Mouse (Mus musculus): ENCODE results near the gene Zfp729b.

Zfp729b gene

DNA sequence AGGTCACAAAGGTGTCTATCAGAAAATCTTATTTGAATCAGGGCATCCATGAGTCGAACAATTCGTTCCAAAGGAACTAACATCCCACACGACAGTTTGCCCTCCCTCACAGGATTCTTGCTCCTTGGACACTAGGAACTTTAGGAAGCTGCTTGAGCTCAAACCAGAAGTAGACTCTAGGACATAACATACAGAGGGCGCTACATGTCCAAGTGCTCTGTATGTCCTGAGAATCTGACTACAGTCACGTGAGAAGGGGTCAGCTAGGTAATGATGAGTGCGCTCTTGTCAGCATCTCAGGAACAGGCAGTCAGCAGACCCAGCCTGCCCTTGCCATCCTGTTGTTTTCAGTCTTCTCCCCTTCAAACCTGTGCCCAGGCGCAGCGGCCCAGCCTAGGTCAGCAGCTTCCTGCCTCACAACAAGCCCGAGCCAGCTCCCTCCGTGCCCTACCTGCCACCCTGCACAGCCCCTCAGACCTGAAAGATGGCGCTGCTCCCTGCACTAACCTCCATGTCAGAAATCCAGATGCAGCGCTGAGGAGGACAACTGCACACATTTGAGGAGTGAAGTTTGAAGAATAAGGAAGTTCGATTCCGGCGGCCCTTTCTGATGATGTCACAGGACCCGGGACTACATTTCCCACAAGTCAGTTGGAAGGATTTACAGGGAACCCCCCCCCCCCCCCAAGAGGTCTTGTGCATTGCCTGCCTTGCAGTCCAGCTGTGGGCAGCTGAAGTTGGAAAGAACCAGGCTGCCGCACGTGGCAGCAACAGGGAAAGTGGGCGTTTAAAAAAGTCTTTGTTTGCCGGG, at the start of gene Zfp729b:
Gene Zfp729b, minus strand, starts transcription at position 642 of the 811 bp plus-strand sequence.
- DNase-seq, result peak; percentile 84

DNA sequence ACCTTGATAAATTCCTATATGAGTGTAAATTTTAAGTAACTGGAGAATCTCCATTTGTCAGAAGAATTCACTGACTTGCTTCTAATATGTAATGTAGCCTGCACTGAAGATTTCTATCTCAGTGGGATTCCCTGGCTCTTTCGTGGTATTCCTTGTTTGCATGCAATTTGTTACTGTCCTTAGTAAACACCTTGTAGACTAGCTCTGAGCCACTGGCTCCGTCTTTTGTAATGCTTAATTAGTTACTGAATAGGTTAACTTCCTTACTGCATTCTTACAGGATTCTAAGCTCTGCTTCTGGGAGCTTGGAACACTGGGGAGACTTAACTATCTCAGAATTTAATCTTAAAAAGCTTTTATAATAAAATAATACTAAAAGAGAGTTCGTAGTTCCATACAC, 43.0 kb upstream of the Zfp729b start:
- DNase-seq, result no peak

DNA sequence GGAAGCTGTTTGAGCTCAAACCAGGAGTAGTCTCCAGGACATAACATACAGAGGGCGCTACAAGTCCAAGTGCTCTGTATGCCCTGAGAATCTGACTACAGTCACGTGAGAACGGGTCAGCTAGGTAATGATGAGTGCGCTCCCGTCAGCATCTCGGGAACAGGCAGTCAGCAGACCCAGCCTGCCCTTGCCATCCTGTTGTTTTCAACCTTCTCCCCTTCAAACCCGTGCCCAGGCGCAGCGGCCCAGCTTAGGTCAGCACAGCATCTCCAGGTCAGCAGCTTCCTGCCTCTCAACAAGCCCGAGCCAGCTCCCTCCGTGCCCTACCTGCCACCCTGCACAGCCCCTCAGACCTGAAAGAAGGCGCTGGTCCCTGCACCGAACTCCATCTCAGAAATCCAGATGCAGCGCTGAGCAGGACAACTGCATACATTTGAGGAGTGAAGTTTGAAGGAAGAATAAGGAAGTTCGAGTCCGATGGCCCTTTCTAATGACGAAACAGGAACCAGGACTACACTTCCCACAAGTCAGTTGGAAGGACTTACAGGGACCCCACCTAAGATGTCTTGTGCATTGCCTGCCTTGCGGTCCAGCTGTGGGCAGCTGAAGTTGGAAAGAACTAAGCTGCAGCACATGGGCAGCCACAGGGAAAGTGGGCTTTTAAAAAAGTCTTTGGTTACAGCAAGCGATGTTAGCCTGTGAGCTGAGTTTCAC, 27.9 kb upstream of the Zfp729b start, which contains the start of the genes Gm49345 and Zfp729a:
Gene Gm49345, minus strand, starts transcription at position 476 of the 714 bp plus-strand sequence.
Gene Zfp729a, minus strand, starts transcription at position 498 of the 714 bp plus-strand sequence.
- peak; percentile 68 for DNase-seq

DNA sequence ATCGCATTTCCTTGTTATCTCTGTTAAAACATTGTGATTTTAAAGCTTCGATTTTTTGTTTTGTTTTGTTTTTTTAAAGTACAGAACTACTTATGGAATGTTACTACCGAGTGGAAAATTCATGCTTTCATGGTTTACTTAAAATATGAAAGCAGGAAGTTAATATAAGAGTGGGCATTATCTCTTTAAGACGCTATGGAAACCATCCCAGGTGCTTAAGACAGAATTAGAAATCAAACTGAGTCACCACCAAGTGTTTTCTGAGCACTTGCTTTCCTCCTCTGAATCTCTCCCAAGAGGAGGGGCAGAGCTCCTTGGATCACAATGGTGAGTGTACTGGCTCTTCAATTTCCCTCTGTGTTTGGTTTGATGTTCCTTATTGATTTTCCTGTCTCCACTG, 601 bp upstream of the Zfp729b start:
- no peak for DNase-seq

DNA sequence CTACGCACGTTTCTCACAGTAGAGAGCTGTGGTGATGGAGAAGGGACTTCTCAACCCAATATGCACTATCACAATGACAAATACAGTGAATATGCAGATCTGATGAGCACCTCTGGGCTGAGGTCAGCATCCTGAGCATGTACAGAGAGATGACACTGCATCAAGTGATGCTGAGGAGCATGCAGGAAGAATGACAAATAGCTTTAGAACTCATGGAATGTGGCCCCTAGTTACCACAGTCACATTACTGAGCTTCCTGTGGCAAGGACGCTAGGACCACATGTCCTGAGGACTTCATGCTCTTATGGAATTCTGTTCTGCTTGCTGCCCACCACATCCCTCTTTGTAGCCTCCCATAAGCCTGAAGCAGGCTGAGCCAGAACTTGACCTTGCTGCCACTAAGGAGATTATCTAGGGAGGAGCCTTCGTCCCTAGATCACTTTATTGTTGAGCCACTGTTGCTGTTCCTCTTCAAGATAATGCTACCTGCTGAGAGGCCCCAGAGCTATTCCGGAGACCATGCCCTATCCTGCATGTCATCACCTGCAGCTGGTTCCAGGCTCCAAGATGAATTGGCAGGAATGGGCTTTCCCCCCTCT, 36.8 kb downstream of the Zfp729b start:
- no peak for DNase-seq

DNA sequence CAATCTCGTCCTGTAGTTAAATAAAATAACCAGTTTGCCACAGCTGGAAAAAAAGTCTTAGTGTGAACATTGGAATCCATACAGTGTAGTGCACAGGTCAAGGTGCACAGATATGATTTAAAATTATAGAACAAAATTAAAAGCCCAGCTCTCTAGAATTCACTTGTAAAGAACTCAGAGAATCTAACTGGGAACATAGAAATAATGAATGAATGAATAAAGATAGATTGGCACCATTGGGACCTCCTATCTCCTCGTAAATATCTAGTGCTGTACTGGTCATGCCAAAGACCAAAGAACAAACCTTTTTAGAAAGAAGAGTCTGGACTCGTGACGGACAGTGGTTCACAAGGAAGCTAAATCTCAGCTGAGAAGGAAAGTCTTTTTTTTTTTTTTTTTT, 55.8 kb downstream of the Zfp729b start, which contains the start of gene Zfp748:
Gene Zfp748, minus strand, starts transcription at position 101 of the 400 bp plus-strand sequence.
- DNase-seq, result no peak

DNA sequence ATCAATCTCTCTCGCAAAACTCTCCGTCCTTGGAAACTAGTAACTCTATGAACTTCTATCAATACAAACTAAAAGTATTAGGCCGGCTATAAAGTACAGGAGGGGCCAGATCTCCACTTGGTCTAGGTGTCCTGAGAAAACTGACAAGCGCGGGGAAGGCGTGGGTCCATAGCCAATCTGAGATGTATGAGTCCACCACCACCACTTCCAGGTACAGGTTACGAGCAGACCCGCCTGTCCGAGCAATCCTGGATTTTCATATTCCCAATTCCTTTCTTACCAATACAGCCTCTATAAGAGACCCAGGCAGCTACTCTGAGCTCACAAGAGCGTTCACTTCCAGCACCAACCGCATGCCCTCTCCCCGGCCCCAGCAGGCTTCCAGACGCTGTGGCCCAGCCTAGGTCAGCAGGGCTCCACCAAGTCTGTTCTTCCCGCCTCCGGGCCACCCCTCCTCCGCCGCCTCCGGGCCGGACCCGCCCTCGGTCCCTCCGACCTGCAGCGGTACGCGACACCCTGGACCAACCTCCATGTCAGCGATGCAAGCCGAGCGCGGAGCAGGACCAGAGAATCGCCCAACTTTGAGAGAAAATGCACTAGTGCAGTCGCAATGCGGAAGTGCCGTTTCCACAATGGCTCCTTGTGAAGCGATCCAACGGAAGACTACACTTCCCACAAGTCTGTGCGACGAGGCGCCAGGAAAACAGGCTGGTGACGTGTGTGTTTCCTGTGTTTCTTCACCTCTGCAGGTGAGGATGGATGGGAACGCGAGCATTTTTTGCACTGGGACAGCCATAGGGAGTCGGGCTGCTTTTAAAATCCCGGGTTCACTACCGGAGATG, 56.8 kb downstream of the Zfp729b start:
- DNase-seq, result peak; percentile 79

DNA sequence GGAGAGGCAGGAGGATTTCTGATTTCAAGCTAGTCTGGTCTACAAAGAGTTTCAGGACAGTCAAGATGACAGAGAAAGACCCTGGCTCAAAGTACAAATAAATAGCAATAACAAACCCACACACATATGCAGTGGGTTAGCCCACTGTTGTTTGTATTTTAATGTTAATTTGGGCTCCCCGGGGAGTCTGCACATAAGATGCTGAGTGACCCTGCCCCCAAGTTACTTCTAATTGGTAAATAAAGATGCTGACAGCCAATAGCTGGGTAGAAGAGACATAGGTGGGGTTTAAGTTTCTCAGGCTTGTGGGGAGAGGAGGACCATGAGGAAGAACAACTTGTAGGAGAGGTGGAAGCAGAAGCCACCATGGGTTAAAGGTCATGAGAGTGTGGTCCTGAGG, 63.6 kb downstream of the Zfp729b start:
- DNase-seq, result no peak
